Mouse (Mus musculus) retina, postnatal 1 day (tissue): Measurements from ENCODE around the gene Lbr.
"Not testable (repeated sequence)": the region's sequence is repeated elsewhere in the genome, so short reads cannot be mapped to it uniquely, and the experiment has no call there.

Experiments
- DNase-seq: peaks from one replicate; pipeline ENCODE4 v3.0.0-alpha.2; 2012

Lbr gene

GRCm38 (mm10) chr1:181851521-181852310 is 8.9 kb upstream of the Lbr start:
- no peak for DNase-seq

GRCm38 (mm10) chr1:181850441-181850840 is 7.6 kb upstream of the Lbr start:
- DNase-seq: no peak

GRCm38 (mm10) chr1:181848210-181848609 is 5.4 kb upstream of the Lbr start:
- DNase-seq: no peak

- DNase-seq: no peak
These were observed 4.5 kb upstream of the Lbr start for GRCm38 (mm10) chr1:181847396-181847795.

- no peak for DNase-seq
These were observed 2.9 kb upstream of the Lbr start for GRCm38 (mm10) chr1:181845767-181846166.

GRCm38 (mm10) chr1:181844874-181845547 is 2.2 kb upstream of the Lbr start:
- DNase-seq: no peak

GRCm38 (mm10) chr1:181841864-181842672 is 778 bp downstream of the Lbr start:
- peak; percentile 98 for DNase-seq

GRCm38 (mm10) chr1:181841396-181841795 is 1.4 kb downstream of the Lbr start:
- no peak for DNase-seq

- DNase-seq: no peak
These were observed 3.0 kb downstream of the Lbr start for GRCm38 (mm10) chr1:181839746-181840366.

- no peak for DNase-seq
These were observed 4.7 kb downstream of the Lbr start for GRCm38 (mm10) chr1:181838111-181838510.

- DNase-seq: no peak
These were observed 9.7 kb downstream of the Lbr start for GRCm38 (mm10) chr1:181833143-181833542.

- no peak for DNase-seq
These were observed 10.1 kb downstream of the Lbr start for GRCm38 (mm10) chr1:181832720-181833119.

- DNase-seq: no peak
These were observed 14.5 kb downstream of the Lbr start for GRCm38 (mm10) chr1:181828365-181828764.

- DNase-seq: no peak
These were observed 16.1 kb downstream of the Lbr start for GRCm38 (mm10) chr1:181826716-181827115.

- no peak for DNase-seq
These were observed 31.2 kb downstream of the Lbr start for GRCm38 (mm10) chr1:181811481-181812223.

GRCm38 (mm10) chr1:181800667-181801066 is 42.2 kb downstream of the Lbr start:
- no peak for DNase-seq

GRCm38 (mm10) chr1:181799911-181800310 is 42.9 kb downstream of the Lbr start:
- DNase-seq: no peak

GRCm38 (mm10) chr1:181793541-181793940 is 49.3 kb downstream of the Lbr start:
- DNase-seq: peak; percentile 72

GRCm38 (mm10) chr1:181789952-181790351 is 52.9 kb downstream of the Lbr start:
- DNase-seq: no peak

- not testable (repeated sequence) for DNase-seq
These were observed 60.2 kb downstream of the Lbr start for GRCm38 (mm10) chr1:181782600-181782999.

GRCm38 (mm10) chr1:181776541-181776940 is 66.3 kb downstream of the Lbr start:
- DNase-seq: no peak

- DNase-seq: no peak
These were observed 71.0 kb downstream of the Lbr start for GRCm38 (mm10) chr1:181771871-181772270.
